Mouse (Mus musculus) limb, embryonic 15.5 days (tissue): ENCODE data around the gene Angpt4. TPM values are rescaled to one million over a fixed set of nuclear protein-coding genes. Genes with fewer than 3 reads are reported as not detected.

Source experiments
- ATAC-seq: fragments of 200-750 bp; cut with Nextera tagmentation; 2 replicates; pipeline ENCODE4 v1.8.0; 2017; ENCODE audit warnings: low read depth, moderate TSS enrichment; ENCODE audit not compliant: insufficient number of reproducible peaks, low FRiP score, low TSS enrichment
- H3K27ac ChIP-seq: fragments of 300-500 bp; sonication (generic); 2 replicates; pipeline ENCODE4 v1.5.1; 2015; ENCODE audit warnings: moderate library complexity, mild to moderate bottlenecking, inconsistent platforms
- H3K27me3 ChIP-seq: fragments of 300-500 bp; sonication (generic); 2 replicates; pipeline ENCODE4 v1.6.1; 2015; ENCODE audit warnings: inconsistent platforms
- H3K36me3 ChIP-seq: fragments of 300-500 bp; sonication (generic); 2 replicates; pipeline ENCODE4 v1.6.1; 2015; ENCODE audit warnings: inconsistent platforms
- H3K4me1 ChIP-seq: fragments of 300-500 bp; sonication (generic); 2 replicates; pipeline ENCODE4 v1.6.1; 2015; ENCODE audit warnings: inconsistent platforms
- H3K4me2 ChIP-seq: fragments of 300-500 bp; sonication (generic); 2 replicates; pipeline ENCODE4 v1.6.1; 2015; ENCODE audit warnings: mild to moderate bottlenecking, inconsistent platforms
- H3K4me3 ChIP-seq: fragments of 300-500 bp; sonication (generic); 2 replicates; pipeline ENCODE4 v1.5.1; 2015; ENCODE audit warnings: mild to moderate bottlenecking, inconsistent platforms
- H3K9ac ChIP-seq: fragments of 300-500 bp; sonication (generic); 2 replicates; pipeline ENCODE4 v1.6.1; 2015; ENCODE audit warnings: inconsistent platforms
- H3K9me3 ChIP-seq: fragments of 300-500 bp; sonication (generic); 2 replicates; pipeline ENCODE4 v1.6.1; 2016; ENCODE audit warnings: inconsistent platforms
- WGBS: fragments of 180-500 bp; shearing (Covaris S2); methylation state at CpG from one replicate; pipeline ENCODE4 v1.1.7; 2015; 5-methylcytosine and 5-hydroxymethylcytosine counted together
- microRNA counts: library from miRNA; unstranded; fragments of <30 nt; microRNA quantifications from one replicate; lab custom pipeline; 2016
- microRNA-seq: library from miRNA; unstranded; fragments of <30 nt; microRNA quantifications from one replicate; pipeline ENCODE4, GENCODE M21; 2016
- polyA plus RNA-seq: library from polyadenylated mRNA; unstranded; fragments of >200 nt; fragmentation: Nextera tagmentation; extraction: Ambion mirVana; gene quantifications from 2 replicates; pipeline ENCODE4 v1.2.1, GENCODE M21; 2015

Gene Angpt4
- polyA plus RNA-seq, 1 experiment from 2014 or later = 0.60 TPM

GRCm38 (mm10) chr2:151988978-151989377 lies 78.0 kb downstream of the Angpt4 start:
- Histone ChIP-seq H3K4me1 (peaks cover 3% of the 10 kb centered on the region; the same call in 1 of the 2 replicates), H3K4me2 (no peak overlapping the region), H3K9ac (no peak overlapping the region), H3K4me3 (no peak overlapping the region), H3K36me3 (no peaks in the 10 kb centered on the region), H3K27ac (no peak overlapping the region), H3K9me3 (no peaks in the 10 kb centered on the region), H3K27me3 (peaks cover 6% of the 10 kb centered on the region; the same call in 1 of the 2 replicates)
- WGBS = 73% methylated on average over 2 of the region's 2 CpGs
- ATAC-seq = no peak

GRCm38 (mm10) chr2:151990985-151991394 lies 80.0 kb downstream of the Angpt4 start:
- H3K9ac ChIP-seq = no peak overlapping the region
- 9% methylated on average over 1 of the region's 1 CpGs for WGBS
- H3K9me3 ChIP-seq = no peaks in the 10 kb centered on the region
- H3K36me3 ChIP-seq = no peaks in the 10 kb centered on the region
- ATAC-seq = no peak
- H3K27ac ChIP-seq = no peak overlapping the region
- H3K27me3 ChIP-seq = peaks cover 22% of the 10 kb centered on the region
- H3K4me1 ChIP-seq = peaks cover 10% of the 10 kb centered on the region
- H3K4me2 ChIP-seq = no peak overlapping the region
- H3K4me3 ChIP-seq = no peak overlapping the region

- H3K36me3 ChIP-seq = no peaks in the 10 kb centered on the region
- WGBS = 40% methylated on average over 5 of the region's 5 CpGs
- H3K9me3 ChIP-seq = no peaks in the 10 kb centered on the region
- H3K9ac ChIP-seq = no peak overlapping the region
- peaks cover 12% of the 10 kb centered on the region for H3K4me1 ChIP-seq
- no peak overlapping the region for H3K4me2 ChIP-seq
- peaks cover 26% of the 10 kb centered on the region for H3K27me3 ChIP-seq
- no peak overlapping the region for H3K4me3 ChIP-seq
- no peak for ATAC-seq
- no peak overlapping the region for H3K27ac ChIP-seq
These were observed 80.4 kb downstream of the Angpt4 start for GRCm38 (mm10) chr2:151991446-151991845.

- H3K4me1 ChIP-seq = peaks cover 17% of the 10 kb centered on the region
- H3K27ac ChIP-seq = no peak overlapping the region
- WGBS = 7% methylated on average over 22 of the region's 22 CpGs
- H3K9me3 ChIP-seq = no peaks in the 10 kb centered on the region
- ATAC-seq = no peak
- H3K9ac ChIP-seq = no peak overlapping the region
- H3K36me3 ChIP-seq = no peaks in the 10 kb centered on the region
- H3K27me3 ChIP-seq = peaks cover 52% of the 10 kb centered on the region
- H3K4me2 ChIP-seq = peak overlapping the region; percentile 46
- no peak overlapping the region; the same call in 1 of the 2 replicates for H3K4me3 ChIP-seq
These were observed 83.5 kb downstream of the Angpt4 start for GRCm38 (mm10) chr2:151994350-151995122.

MicroRNA genes within 50 kb of the gene (microRNA counts, 519-probe panel; counts per million panel counts)
- 2,716 counts per million, percentile 58 among the panel's probes with 10 or more counts for microRNA mmu-miR-1953 (lab: Ali Mortazavi, UCI)

Small RNA genes within 50 kb of the gene (microRNA-seq; reads per million reads assigned to microRNA genes)
- not detected for gene Mir1953

Other genes with a start within 250 kb of the Angpt4 start
- gene Rad21l, start 242.7 kb upstream of the Angpt4 start, polyA plus RNA-seq = not detected in 2 replicates
- gene Tmem74b, start 209.2 kb upstream of the Angpt4 start, polyA plus RNA-seq = 2.2 and 2.4 TPM in 2 replicates
- 40.0 and 41.1 TPM in 2 replicates for gene Psmf1, start 167.0 kb upstream of the Angpt4 start, polyA plus RNA-seq
- gene Rspo4, start 68.3 kb upstream of the Angpt4 start, polyA plus RNA-seq = 0.73 and 0.84 TPM in 2 replicates
- 23.3 and 23.4 TPM in 2 replicates for gene Fam110a, start 69.0 kb downstream of the Angpt4 start, polyA plus RNA-seq
- gene Slc52a3, start 85.3 kb downstream of the Angpt4 start, polyA plus RNA-seq = 8.4 and 9.7 TPM in 2 replicates
- gene Scrt2, start 170.3 kb downstream of the Angpt4 start, polyA plus RNA-seq = 0.06 TPM in 1 of 2 replicates, not detected in the other
- 11.3 and 12.3 TPM in 2 replicates for gene Srxn1, start 194.3 kb downstream of the Angpt4 start, polyA plus RNA-seq
- gene Tcf15, start 232.4 kb downstream of the Angpt4 start, polyA plus RNA-seq = 6.2 and 7.6 TPM in 2 replicates